Mouse (Mus musculus): ENCODE measurements around the gene Anapc11. TPM values are rescaled to one million over a fixed set of nuclear protein-coding genes. Genes with fewer than 3 reads are reported as not detected.

The Anapc11 gene
- polyA plus RNA-seq, 1 experiment = 128 TPM

DNA sequence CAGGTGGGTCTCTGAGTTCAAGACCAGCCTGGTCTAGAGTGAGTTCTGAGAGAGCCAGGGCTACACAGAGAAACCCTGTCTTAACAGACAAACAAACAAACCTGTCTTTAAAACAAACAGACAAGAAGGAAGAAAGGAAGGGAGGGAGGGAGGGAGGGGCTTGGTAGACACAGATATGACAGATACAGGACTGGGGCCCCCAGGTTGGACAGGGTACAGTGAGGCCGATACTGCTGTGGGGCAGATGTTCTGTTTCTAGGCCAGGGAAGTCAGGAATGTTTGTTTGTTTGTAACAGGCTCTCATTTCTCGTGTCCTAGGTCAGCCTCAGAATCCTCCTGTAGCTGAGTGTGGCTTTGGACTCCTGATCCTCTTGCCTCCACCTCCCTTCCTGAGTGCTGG lies 5.3 kb downstream of the Anapc11 start:
- H3K4me1 ChIP-seq (ENCODE audit: control insufficient read depth, insufficient read depth, low read length) = peaks cover 14% of the 10 kb centered on the region
- TF ChIP-seq POLR2A (IDR thresholded peaks at IDR 0.05; ENCODE audit: borderline replicate concordance, low read depth, low read length) (no peak), CTCF (IDR thresholded peaks at IDR 0.05; ENCODE audit: low read depth, low read length) (no peak)
- no peak overlapping the region for H3K4me3 ChIP-seq (ENCODE audit: insufficient read depth, low read length)
- H3K27ac ChIP-seq (ENCODE audit: insufficient read depth, low read depth, low read length) = no peak overlapping the region

DNA sequence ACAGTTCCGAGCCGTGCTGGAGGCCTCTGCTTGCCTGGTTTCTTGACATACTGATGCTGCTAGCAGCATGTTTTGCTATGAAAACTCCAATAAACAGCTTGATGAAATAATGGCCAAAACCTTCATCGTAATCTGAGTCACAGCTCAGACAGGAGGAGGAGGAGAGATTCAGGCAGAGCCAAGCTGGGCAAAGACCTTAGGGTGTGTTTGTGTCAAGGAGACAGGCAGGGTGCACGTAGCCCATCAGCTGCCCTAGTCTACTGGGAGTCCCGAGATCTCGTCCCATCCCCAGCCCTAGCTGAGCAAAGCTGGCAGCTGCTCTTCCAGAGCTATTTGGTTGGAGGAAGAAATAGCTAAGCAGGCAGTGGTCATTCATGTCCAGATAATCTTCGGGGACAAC lies 7.4 kb downstream of the Anapc11 start:
- no peak for TF ChIP-seq CTCF (IDR thresholded peaks at IDR 0.05; ENCODE audit: low read depth, low read length)
- TF ChIP-seq POLR2A (IDR thresholded peaks at IDR 0.05; ENCODE audit: borderline replicate concordance, low read depth, low read length) = no peak
- H3K27ac ChIP-seq (ENCODE audit: insufficient read depth, low read depth, low read length) = no peak overlapping the region
- no peaks in the 10 kb centered on the region; the same call in 1 of the 2 replicates for H3K4me1 ChIP-seq (ENCODE audit: control insufficient read depth, insufficient read depth, low read length)
- no peak overlapping the region for H3K4me3 ChIP-seq (ENCODE audit: insufficient read depth, low read length)

DNA sequence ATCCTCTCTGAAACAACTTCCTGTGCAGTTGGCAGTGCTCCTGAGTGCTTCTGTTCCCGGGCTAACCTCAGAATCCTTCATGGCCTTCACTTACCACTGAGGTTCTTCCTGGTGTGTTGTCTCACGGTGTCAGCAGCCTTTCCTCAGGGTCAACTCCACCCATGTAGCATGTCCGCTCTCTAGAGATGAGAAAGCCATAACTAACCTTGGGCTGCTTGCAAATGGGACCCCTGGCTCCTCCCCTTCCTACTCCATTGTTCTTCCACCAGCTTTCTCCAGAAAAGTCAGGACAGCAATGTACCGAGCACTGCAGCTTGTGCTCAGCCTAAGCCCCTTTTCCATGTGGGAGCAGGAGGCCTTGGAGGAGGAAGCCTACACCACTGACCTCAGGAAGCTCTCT lies 8.5 kb downstream of the Anapc11 start:
- no peak overlapping the region for H3K4me3 ChIP-seq (ENCODE audit: insufficient read depth, low read length)
- H3K27ac ChIP-seq (ENCODE audit: insufficient read depth, low read depth, low read length) = no peak overlapping the region
- no peak for TF ChIP-seq POLR2A (IDR thresholded peaks at IDR 0.05; ENCODE audit: borderline replicate concordance, low read depth, low read length)
- no peak for TF ChIP-seq CTCF (IDR thresholded peaks at IDR 0.05; ENCODE audit: low read depth, low read length)
- no peaks in the 10 kb centered on the region for H3K4me1 ChIP-seq (ENCODE audit: control insufficient read depth, insufficient read depth, low read length)

DNA sequence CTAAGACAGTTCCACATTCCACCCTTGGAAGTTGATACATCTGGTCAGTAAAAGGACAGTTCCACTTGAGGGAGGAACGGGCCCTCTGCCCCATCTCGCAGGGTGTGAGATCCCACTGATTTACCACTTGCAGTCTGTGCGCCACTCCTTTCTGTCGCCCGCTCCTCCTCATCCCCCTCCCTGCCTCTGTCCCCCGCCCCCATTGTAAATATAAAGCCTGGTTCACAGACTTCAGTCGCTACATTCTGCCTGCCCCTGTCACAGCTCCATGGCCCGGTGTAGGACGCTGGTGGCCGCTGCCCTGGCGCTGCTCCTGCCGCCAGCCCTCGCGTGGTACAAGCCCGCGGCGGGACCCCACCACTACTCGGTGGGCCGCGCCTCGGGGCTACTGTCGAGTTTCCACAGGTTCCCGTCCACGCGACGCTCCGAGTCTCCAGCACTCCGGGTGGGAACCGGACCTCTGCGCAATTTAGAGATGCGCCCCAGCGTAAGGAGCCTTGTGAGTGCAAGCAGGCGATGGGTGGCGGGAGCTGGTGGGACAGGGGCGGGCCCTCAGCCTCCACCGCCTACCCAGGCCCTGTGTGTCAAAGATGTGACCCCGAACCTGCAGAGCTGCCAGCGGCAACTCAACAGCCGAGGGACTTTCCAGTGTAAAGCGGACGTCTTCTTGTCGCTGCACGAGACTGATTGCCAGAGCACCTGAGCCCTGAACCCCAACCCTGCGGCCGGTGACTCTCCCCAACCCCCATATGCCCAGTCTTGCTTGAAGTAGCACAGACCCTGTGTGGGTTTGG lies 10.2 kb downstream of the Anapc11 start, which contains the start of gene Npb:
TSS of gene Npb (plus strand) at position 237 of the 794 bp plus-strand sequence.
- Histone ChIP-seq H3K27ac (ENCODE audit: insufficient read depth, low read depth, low read length) (no peak within 1 kb of the TSS), H3K4me1 (ENCODE audit: control insufficient read depth, insufficient read depth, low read length) (no peaks in the 10 kb centered on the region), H3K4me3 (ENCODE audit: insufficient read depth, low read length) (no peak within 1 kb of the TSS)
- no peak for TF ChIP-seq POLR2A (IDR thresholded peaks at IDR 0.05; ENCODE audit: borderline replicate concordance, low read depth, low read length)
- no peak for TF ChIP-seq CTCF (IDR thresholded peaks at IDR 0.05; ENCODE audit: low read depth, low read length)

- TF ChIP-seq POLR2A (IDR thresholded peaks at IDR 0.05; ENCODE audit: borderline replicate concordance, low read depth, low read length) = no peak
- TF ChIP-seq CTCF (IDR thresholded peaks at IDR 0.05; ENCODE audit: low read depth, low read length) = no peak
- no peak overlapping the region for H3K27ac ChIP-seq (ENCODE audit: insufficient read depth, low read depth, low read length)
- H3K4me1 ChIP-seq (ENCODE audit: control insufficient read depth, insufficient read depth, low read length) = no peaks in the 10 kb centered on the region; the same call in 1 of the 2 replicates
- no peak overlapping the region for H3K4me3 ChIP-seq (ENCODE audit: insufficient read depth, low read length)
Measured at GRCm38 (mm10) chr11:120609250-120609649, 11.0 kb downstream of the Anapc11 start.

- Histone ChIP-seq H3K4me1 (ENCODE audit: control insufficient read depth, insufficient read depth, low read length) (peaks cover 6% of the 10 kb centered on the region), H3K27ac (ENCODE audit: insufficient read depth, low read depth, low read length) (no peak overlapping the region), H3K4me3 (ENCODE audit: insufficient read depth, low read length) (no peak overlapping the region)
- TF ChIP-seq CTCF (IDR thresholded peaks at IDR 0.05; ENCODE audit: low read depth, low read length) = no peak
Measured at GRCm38 (mm10) chr11:120610477-120611046, 12.3 kb downstream of the Anapc11 start.

- peaks cover 15% of the 10 kb centered on the region for H3K4me1 ChIP-seq (ENCODE audit: control insufficient read depth, insufficient read depth, low read length)
- no peak overlapping the region for H3K27ac ChIP-seq (ENCODE audit: insufficient read depth, low read depth, low read length)
- H3K4me3 ChIP-seq (ENCODE audit: insufficient read depth, low read length) = no peak overlapping the region
- peak; percentile 54 for TF ChIP-seq CTCF (IDR thresholded peaks at IDR 0.05; ENCODE audit: low read depth, low read length)
- TF ChIP-seq POLR2A (IDR thresholded peaks at IDR 0.05; ENCODE audit: borderline replicate concordance, low read depth, low read length) = no peak
Measured at GRCm38 (mm10) chr11:120612763-120613162, 14.5 kb downstream of the Anapc11 start.

DNA sequence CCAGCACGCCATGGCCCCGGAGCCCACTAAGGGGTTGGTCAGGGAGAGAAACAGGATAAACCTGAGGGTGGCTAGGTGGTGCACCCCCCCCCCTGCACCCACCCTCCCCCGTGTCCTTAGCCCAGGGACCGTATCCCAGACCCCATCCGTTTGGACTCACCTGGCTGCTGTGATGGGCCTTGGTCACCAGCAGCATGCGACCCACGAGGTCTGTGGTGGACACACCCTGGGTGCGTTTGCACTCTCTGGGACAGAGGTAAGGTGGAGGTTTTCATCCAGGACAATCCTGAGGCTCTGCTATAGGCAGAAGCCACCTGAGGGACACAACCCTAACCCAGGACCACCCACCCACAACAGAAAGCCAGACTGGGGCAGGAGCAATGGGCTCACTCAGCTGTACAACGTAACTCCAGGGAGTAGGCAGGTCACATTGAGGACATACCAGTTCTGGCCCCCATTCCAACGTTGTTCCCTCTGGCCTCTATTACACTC lies 15.3 kb downstream of the Anapc11 start:
- H3K4me1 ChIP-seq (ENCODE audit: control insufficient read depth, insufficient read depth, low read length) = peaks cover 17% of the 10 kb centered on the region

GRCm38 (mm10) chr11:120613976-120614375 lies 15.8 kb downstream of the Anapc11 start:
- H3K4me1 ChIP-seq (ENCODE audit: control insufficient read depth, insufficient read depth, low read length) = peaks cover 17% of the 10 kb centered on the region
- no peak overlapping the region for H3K4me3 ChIP-seq (ENCODE audit: insufficient read depth, low read length)
- H3K27ac ChIP-seq (ENCODE audit: insufficient read depth, low read depth, low read length) = no peak overlapping the region
- TF ChIP-seq POLR2A (IDR thresholded peaks at IDR 0.05; ENCODE audit: borderline replicate concordance, low read depth, low read length) (no peak), CTCF (IDR thresholded peaks at IDR 0.05; ENCODE audit: low read depth, low read length) (no peak)

More for the DNA sequence above, 15.3 kb downstream of the Anapc11 start:
- no peak overlapping the region for H3K27ac ChIP-seq (ENCODE audit: insufficient read depth, low read depth, low read length)
- no peak overlapping the region for H3K4me3 ChIP-seq (ENCODE audit: insufficient read depth, low read length)
- TF ChIP-seq CTCF (IDR thresholded peaks at IDR 0.05; ENCODE audit: low read depth, low read length) = no peak
- TF ChIP-seq POLR2A (IDR thresholded peaks at IDR 0.05; ENCODE audit: borderline replicate concordance, low read depth, low read length) = no peak

- no peak for TF ChIP-seq CTCF (IDR thresholded peaks at IDR 0.05; ENCODE audit: low read depth, low read length)
- no peak for TF ChIP-seq POLR2A (IDR thresholded peaks at IDR 0.05; ENCODE audit: borderline replicate concordance, low read depth, low read length)
- Histone ChIP-seq H3K27ac (ENCODE audit: insufficient read depth, low read depth, low read length) (no peak overlapping the region), H3K4me3 (ENCODE audit: insufficient read depth, low read length) (no peak overlapping the region), H3K4me1 (ENCODE audit: control insufficient read depth, insufficient read depth, low read length) (peaks cover 17% of the 10 kb centered on the region)
Measured at GRCm38 (mm10) chr11:120615167-120615566, 16.9 kb downstream of the Anapc11 start.
